Mouse (Mus musculus) liver, adult 2 months (tissue): Measurements from ENCODE around the gene Cda.

Source experiments
- CTCF ChIP-seq: fragments of 200-500 bp; IDR thresholded peaks from 2 replicates; pipeline ENCODE4 v1.5.1; 2011; ENCODE audit warnings: low read depth, low read length, control low read depth
- POLR2A ChIP-seq: fragments of 200-500 bp; IDR thresholded peaks from 2 replicates; pipeline ENCODE4 v1.6.1; 2011; ENCODE audit warnings: low read length, control low read depth; ENCODE audit not compliant: insufficient read depth; ENCODE audit errors: extremely low read depth

- no peak for TF ChIP-seq CTCF
- no peak for TF ChIP-seq POLR2A
These were observed 60.8 kb downstream of the Cda start for GRCm38 (mm10) chr4:138307025-138307424.
